Mouse (Mus musculus) heart, embryonic 12.5 days (tissue): ENCODE measurements around the gene Myof. TPM values are rescaled to one million over a fixed set of nuclear protein-coding genes. Genes with fewer than 3 reads are reported as not detected.

Experiments used
- ATAC-seq: fragments of 200-750 bp; cut with Nextera tagmentation; 2 replicates; pipeline ENCODE4 v1.8.0; 2017; ENCODE audit warnings: moderate TSS enrichment, moderate library complexity; ENCODE audit not compliant: insufficient number of reproducible peaks, low FRiP score
- H3K27ac ChIP-seq: fragments of 300-500 bp; sonication (generic); 2 replicates; pipeline ENCODE4 v1.5.1; 2016; ENCODE audit warnings: mild to moderate bottlenecking, moderate library complexity; ENCODE audit not compliant: poor library complexity, severe bottlenecking
- H3K27me3 ChIP-seq: fragments of 300-500 bp; sonication (generic); replicated peaks from 2 replicates; pipeline ENCODE4 v1.6.1; 2016; ENCODE audit warnings: mild to moderate bottlenecking, moderate library complexity
- H3K36me3 ChIP-seq: fragments of 300-500 bp; sonication (generic); 2 replicates; pipeline ENCODE4 v1.6.1; 2016; ENCODE audit warnings: mild to moderate bottlenecking, moderate library complexity
- H3K4me1 ChIP-seq: fragments of 300-500 bp; sonication (generic); replicated peaks from 2 replicates; pipeline ENCODE4 v1.6.1; 2016; ENCODE audit warnings: mild to moderate bottlenecking
- H3K4me2 ChIP-seq: fragments of 300-500 bp; sonication (generic); 2 replicates; pipeline ENCODE4 v1.6.1; 2016; ENCODE audit warnings: mild to moderate bottlenecking, moderate library complexity
- H3K4me3 ChIP-seq: fragments of 300-500 bp; sonication (generic); 2 replicates; pipeline ENCODE4 v1.5.1; 2016; ENCODE audit warnings: mild to moderate bottlenecking
- H3K9ac ChIP-seq: fragments of 300-500 bp; sonication (generic); 2 replicates; pipeline ENCODE4 v1.6.1; 2016; ENCODE audit warnings: mild to moderate bottlenecking, moderate library complexity
- H3K9me3 ChIP-seq: fragments of 300-500 bp; sonication (generic); replicated peaks from 2 replicates; pipeline ENCODE4 v1.6.1; 2016; ENCODE audit warnings: mild to moderate bottlenecking, moderate library complexity
- WGBS: fragments of 180-500 bp; shearing (Covaris S2); methylation state at CpG from one replicate; pipeline ENCODE4 v1.1.7; 2016; 5-methylcytosine and 5-hydroxymethylcytosine counted together
- polyA plus RNA-seq: library from polyadenylated mRNA; unstranded; fragments of >200 nt; fragmentation: Nextera tagmentation; extraction: Ambion mirVana; gene quantifications from 2 replicates; pipeline ENCODE4 v1.2.1, GENCODE M21; 2016

Myof gene
- polyA plus RNA-seq, 1 experiment from 2014 or later, result 9.4 TPM

DNA sequence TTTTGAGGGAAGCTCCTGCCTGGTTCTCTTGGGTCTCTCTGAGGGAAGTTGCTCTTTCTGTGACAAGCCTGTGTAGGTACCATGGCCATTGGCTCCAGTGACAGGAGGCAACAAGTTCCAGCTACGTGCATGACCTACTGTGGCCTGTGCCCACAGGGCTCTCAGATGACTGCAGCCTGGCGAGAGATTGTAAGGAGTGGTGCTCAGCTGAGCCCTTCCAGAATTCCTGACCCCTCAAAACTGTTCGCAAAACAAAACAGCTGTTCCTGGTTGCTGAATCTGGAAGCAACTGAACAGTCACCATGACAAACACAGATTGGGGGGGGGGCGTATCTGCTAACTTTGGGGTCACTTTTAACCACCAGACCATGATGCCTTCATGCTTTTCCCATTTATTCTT, 129.1 kb downstream of the Myof start:
- ATAC-seq, result no peak
- no peak overlapping the region for H3K9ac ChIP-seq
- H3K4me1 ChIP-seq, result no peaks in the 10 kb centered on the region
- H3K27me3 ChIP-seq, result no peaks in the 10 kb centered on the region
- WGBS, result 78% methylated on average over 4 of the region's 4 CpGs
- no peaks in the 10 kb centered on the region for H3K9me3 ChIP-seq
- no peak overlapping the region for H3K4me3 ChIP-seq
- no peak overlapping the region for H3K4me2 ChIP-seq
- no peak overlapping the region for H3K27ac ChIP-seq
- no peaks in the 10 kb centered on the region for H3K36me3 ChIP-seq

DNA sequence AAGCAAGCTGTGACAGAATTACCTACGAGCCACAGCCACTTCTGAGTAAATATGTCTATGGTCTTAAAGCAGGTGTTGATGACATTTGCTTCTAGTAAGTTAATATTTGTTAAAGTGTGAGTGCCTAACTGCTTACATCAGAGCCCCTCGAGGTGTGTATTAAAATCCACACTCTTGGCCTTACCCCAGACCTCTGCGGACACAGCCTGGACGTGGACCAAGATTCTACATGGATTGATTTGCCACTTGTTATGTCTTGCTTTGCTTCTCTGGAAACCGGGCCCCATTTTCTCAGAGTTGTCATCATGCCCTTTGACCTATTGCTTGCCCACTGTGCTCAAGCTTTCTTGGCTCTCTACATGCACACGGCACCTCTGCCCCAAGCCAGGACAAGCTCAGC, 130.9 kb downstream of the Myof start:
- no peak overlapping the region for H3K4me3 ChIP-seq
- no peak overlapping the region for H3K9ac ChIP-seq
- H3K9me3 ChIP-seq, result no peaks in the 10 kb centered on the region
- no peak overlapping the region for H3K4me2 ChIP-seq
- H3K27me3 ChIP-seq, result no peaks in the 10 kb centered on the region
- H3K36me3 ChIP-seq, result no peaks in the 10 kb centered on the region
- no peak overlapping the region for H3K27ac ChIP-seq
- 83% methylated on average over 6 of the region's 6 CpGs for WGBS
- no peak for ATAC-seq
- peaks cover 8% of the 10 kb centered on the region for H3K4me1 ChIP-seq

DNA sequence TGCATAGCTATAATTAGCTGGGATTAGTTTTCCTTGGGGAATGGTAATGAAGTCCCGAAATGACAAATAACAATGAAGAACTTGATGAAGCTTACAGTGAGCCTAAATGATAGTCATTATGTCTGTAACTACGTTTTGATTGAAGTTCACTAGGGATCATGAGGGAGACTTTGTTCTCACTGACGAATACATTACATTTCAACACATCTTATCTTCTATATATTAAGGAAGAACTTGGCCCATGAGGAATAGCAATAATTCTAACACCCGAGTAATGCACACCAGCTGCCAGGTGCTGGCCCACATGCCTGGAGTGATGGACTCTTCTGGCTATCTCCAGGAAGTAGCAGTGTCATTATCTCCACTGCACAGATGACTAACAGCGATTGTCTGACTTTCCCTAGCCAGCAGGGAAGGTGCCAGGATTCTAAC, 133.5 kb downstream of the Myof start:
- H3K36me3 ChIP-seq, result no peaks in the 10 kb centered on the region
- no peak for ATAC-seq
- WGBS, result 49% methylated on average over 5 of the region's 5 CpGs
- H3K4me3 ChIP-seq, result no peak overlapping the region
- no peak overlapping the region for H3K27ac ChIP-seq
- no peak overlapping the region for H3K9ac ChIP-seq
- H3K9me3 ChIP-seq, result no peaks in the 10 kb centered on the region
- no peak overlapping the region for H3K4me2 ChIP-seq
- H3K4me1 ChIP-seq, result peaks cover 13% of the 10 kb centered on the region
- H3K27me3 ChIP-seq, result no peaks in the 10 kb centered on the region

DNA sequence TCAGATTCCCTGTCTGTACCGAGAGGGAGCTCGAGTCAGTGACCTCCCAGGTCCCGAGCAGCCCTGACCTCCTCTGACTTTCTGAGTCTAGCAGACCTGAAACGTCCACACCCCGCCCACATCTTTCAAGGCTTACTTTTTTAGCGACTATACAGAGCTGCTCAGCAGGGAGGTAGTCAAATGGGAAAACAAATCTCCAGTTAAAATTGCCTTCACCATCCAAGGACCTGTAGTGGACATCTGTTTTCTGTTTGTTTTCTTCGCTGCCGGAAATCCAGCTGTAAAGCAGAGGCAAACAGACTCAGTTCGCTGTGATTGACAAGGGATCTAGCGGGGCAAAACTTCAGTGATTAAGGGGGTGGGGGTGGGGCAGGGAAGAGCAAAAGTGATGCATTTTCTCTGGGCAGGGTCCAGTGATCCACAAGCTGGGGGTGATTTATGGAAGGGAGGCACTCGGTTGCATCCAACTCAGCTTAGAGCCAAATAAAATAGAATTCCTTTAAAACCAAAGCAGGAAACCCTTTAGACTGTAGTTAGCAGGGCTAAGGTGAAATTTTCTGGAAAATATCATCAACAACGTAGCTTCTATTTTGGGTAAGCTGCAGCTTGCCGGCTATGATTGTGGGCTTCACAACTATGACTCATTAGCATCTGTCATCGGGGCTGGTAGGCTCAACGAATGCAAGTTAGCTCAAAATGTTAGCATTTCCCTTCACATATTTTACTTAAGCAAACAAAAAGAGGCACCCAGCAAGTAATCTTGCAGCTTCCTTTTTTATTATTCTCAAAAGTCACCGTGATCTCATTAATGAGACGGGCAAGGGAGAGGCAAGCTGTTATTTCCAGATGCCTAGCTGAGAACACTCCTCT, 135.7 kb downstream of the Myof start:
- no peak for ATAC-seq
- H3K27ac ChIP-seq, result no peak overlapping the region
- no peaks in the 10 kb centered on the region for H3K9me3 ChIP-seq
- no peaks in the 10 kb centered on the region for H3K36me3 ChIP-seq
- H3K4me1 ChIP-seq, result peaks cover 13% of the 10 kb centered on the region
- H3K9ac ChIP-seq, result no peak overlapping the region
- peak overlapping the region; percentile 38 for H3K4me2 ChIP-seq
- WGBS, result 25% methylated on average over 17 of the region's 17 CpGs
- no peak overlapping the region for H3K4me3 ChIP-seq
- H3K27me3 ChIP-seq, result no peaks in the 10 kb centered on the region

DNA sequence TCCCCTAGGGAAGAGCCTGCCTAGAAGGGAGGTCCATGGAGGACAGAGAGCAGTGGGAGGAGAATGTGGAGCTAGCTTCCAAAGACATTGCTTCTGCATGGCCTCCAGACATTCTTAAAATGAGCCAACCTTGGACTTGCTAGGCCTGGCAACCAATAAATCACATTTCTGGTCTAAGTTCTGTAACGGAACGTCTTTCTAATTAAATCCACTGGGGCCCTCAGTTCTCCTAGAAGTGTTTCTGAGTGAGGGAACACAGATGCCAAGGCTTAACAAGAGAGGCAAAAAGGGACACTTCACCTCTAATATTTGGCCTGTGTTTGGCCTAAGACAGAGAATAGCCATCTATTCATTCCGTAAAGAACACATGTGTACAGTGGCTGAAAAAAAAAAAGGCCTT, 136.5 kb downstream of the Myof start:
- H3K36me3 ChIP-seq, result no peaks in the 10 kb centered on the region
- H3K4me2 ChIP-seq, result no peak overlapping the region
- no peak overlapping the region for H3K9ac ChIP-seq
- H3K4me3 ChIP-seq, result no peak overlapping the region
- 73% methylated on average over 3 of the region's 3 CpGs for WGBS
- no peak for ATAC-seq
- H3K9me3 ChIP-seq, result no peaks in the 10 kb centered on the region
- H3K4me1 ChIP-seq, result peaks cover 13% of the 10 kb centered on the region
- no peak overlapping the region for H3K27ac ChIP-seq
- no peaks in the 10 kb centered on the region for H3K27me3 ChIP-seq

DNA sequence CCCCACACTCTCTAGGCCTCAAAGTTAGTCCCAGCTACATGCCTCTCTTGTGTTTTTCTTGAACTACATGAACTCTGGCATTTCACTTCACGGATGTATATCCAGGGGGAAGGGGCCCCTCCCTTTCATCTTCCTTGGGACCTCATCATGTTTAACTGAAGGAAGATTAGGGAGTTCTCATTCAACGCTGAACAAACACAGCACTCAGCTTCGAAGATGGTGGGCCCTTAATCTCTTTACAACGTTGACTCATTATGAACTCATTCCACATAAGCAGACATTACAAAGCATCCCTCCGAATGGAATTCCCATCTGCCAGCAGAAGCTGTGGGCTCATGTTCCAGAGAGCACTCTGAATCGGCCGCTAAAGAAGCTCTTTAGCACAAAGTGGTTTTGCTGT, 147.3 kb downstream of the Myof start:
- Histone ChIP-seq H3K4me2 (no peak overlapping the region), H3K36me3 (no peaks in the 10 kb centered on the region), H3K27me3 (no peaks in the 10 kb centered on the region)

DNA sequence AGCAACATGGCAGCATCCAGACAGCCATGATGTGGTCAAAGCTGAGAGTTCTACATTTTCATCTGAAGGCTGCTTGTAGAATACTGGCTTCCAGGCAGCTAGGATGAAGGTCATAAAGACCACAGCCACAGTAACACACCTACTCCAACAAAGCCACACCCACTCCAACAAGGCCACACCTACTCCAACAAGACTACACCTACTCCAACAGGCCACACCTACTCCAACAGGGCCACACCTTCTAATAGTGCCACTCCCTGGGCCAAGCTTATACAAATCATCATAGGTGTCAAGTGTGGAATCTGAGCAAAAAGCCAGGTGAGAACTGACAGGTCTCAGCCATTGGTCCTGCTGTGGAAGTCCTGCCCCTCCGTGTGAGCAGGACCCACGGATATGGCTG, 152.4 kb downstream of the Myof start:
- H3K27me3 ChIP-seq, result peaks cover under 1% of the 10 kb centered on the region; the same call in 1 of the 2 replicates
- ATAC-seq, result no peak
- H3K4me2 ChIP-seq, result no peak overlapping the region
- no peaks in the 10 kb centered on the region for H3K9me3 ChIP-seq
- peaks cover 4% of the 10 kb centered on the region; the same call in 1 of the 2 replicates for H3K4me1 ChIP-seq
- 82% methylated on average over 2 of the region's 2 CpGs for WGBS
- H3K9ac ChIP-seq, result no peak overlapping the region
- H3K27ac ChIP-seq, result no peak overlapping the region
- no peaks in the 10 kb centered on the region for H3K36me3 ChIP-seq
- H3K4me3 ChIP-seq, result no peak overlapping the region

More for the DNA sequence above, 147.3 kb downstream of the Myof start:
- Histone ChIP-seq H3K9ac (no peak overlapping the region), H3K4me3 (no peak overlapping the region), H3K9me3 (no peaks in the 10 kb centered on the region), H3K27ac (no peak overlapping the region), H3K4me1 (no peaks in the 10 kb centered on the region)
- 47% methylated on average over 7 of the region's 7 CpGs for WGBS
- no peak for ATAC-seq

DNA sequence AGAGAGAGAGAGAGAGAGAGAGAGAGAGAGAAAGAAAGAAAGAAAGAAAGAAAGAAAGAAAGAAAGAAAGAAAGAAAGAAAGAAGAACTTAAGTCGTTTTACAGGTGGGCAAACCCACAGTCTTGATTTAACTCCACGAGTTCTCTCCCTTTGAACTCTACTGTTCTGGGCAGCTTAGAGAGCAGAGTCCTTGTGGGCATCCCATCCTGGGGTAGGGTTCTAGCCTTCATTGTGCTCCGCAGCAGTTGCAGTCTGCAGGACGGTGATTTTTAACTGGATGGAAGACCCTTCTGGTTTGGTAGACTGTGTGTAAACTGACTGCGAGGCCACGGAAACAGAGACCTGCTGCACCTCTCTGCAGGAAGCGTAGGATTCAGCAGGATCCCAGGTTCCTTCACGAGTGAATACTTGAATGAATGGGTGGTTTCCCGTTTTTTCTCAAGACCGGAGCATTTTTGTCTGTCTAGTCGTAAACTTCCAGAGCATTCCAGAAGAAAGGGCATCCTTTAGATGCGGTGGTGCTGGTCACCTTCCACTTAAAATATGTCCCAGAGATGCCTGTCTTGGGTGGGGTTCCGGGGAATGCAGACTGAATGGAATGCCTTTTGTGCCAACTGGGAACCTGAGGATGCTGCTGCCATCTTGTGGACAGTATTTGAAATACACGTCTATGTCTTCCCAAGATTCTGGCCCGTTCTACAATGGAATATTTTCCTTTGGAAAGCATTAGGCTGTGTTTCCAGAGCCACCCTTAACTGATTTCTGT, 156.8 kb downstream of the Myof start:
- Histone ChIP-seq H3K36me3 (no peaks in the 10 kb centered on the region), H3K4me1 (peaks cover 4% of the 10 kb centered on the region; the same call in 1 of the 2 replicates), H3K4me3 (peak overlapping the region; percentile 29), H3K27me3 (peaks cover 21% of the 10 kb centered on the region), H3K9me3 (no peaks in the 10 kb centered on the region), H3K27ac (no peak overlapping the region), H3K9ac (no peak overlapping the region), H3K4me2 (peak overlapping the region; percentile 63)
- ATAC-seq, result no peak
- WGBS, result 14% methylated on average over 15 of the region's 15 CpGs

DNA sequence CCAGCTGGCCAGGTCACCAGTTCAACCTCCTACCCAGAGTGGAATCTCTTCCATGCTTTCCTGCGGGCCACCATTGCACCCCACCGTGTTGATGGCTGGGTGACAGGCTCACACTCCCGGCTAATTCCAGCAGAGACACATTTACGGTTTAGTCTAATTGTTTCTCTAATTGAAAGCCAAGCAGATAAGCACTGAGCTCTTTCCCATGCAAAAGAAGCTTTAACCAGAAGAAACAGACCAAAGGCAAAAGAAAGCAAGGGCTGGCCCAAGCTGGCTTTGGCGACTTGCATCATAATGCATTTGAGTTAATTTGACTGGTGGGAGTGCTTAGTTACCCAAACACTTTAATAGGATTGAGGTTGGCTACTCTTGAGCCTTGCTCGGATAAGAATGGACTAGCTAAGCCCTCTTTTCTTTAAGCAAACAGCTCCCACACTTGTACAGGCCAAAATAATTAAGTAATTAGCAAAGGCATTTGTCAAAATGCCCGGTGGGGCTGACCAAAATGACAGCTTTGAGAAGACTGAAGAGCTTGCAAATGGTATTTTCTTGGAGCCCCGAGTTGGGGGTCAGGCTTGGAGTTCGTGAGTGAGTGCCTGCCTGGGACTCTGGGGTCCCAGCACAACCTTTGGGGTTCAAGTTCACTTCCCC, 161.8 kb downstream of the Myof start:
- no peaks in the 10 kb centered on the region for H3K9me3 ChIP-seq
- no peak overlapping the region for H3K4me2 ChIP-seq
- H3K9ac ChIP-seq, result no peak overlapping the region
- no peak overlapping the region for H3K27ac ChIP-seq
- H3K27me3 ChIP-seq, result peaks cover 63% of the 10 kb centered on the region
- peaks cover 12% of the 10 kb centered on the region for H3K4me1 ChIP-seq
- H3K36me3 ChIP-seq, result no peaks in the 10 kb centered on the region
- H3K4me3 ChIP-seq, result no peak overlapping the region
- WGBS, result 24% methylated on average over 9 of the region's 9 CpGs
- ATAC-seq, result no peak

DNA sequence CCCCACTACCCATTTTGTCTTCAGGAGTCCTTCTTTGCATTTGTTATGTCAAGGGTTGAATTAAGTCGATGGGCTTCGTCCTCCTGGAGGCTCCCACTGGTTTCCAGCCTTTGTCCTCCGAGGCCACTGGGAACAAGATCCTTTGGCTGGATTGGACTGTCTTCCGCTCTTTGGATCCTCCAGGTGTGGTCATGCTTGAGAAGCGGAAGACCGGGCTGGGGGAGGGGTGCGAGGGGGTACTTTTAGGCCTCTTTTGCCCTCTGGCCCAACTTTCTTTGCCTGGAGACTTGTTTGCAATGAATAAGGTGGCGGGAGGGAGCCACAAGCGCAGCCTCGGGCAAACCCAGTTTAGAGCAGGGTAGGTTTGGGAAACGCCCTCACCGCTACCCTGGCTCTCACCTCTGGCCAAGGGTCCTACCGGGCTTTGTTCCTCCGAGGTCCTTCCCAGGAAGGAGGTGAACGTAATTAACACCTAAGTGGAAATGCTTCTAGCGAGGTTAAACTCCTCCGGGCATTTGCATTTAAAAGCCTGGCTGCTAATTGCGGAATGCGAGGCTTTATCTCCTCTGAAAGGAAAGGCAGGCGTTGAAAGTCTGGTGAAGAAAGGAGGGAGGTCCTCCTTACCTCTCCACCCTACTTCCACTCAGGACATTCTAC, 165.7 kb downstream of the Myof start:
- H3K27me3 ChIP-seq, result peaks cover 46% of the 10 kb centered on the region
- peaks cover 10% of the 10 kb centered on the region for H3K4me1 ChIP-seq
- H3K9ac ChIP-seq, result peak overlapping the region; percentile 27; the same call in 1 of the 2 replicates
- H3K9me3 ChIP-seq, result no peaks in the 10 kb centered on the region
- 6% methylated on average over 20 of the region's 20 CpGs for WGBS
- no peak for ATAC-seq
- H3K36me3 ChIP-seq, result no peaks in the 10 kb centered on the region
- no peak overlapping the region for H3K27ac ChIP-seq
- H3K4me2 ChIP-seq, result peak overlapping the region; percentile 64
- peak overlapping the region; percentile 30 for H3K4me3 ChIP-seq
